Mouse (Mus musculus) cerebellum, postnatal 25 days (tissue): ENCODE results near the gene Tex13c2.

Experiments
- DNase-seq, 2 experiments: peaks; one replicate each; pipeline ENCODE4 v3.0.0; 2021; ENCODE audit warnings: mixed read lengths in 2 of 2

The Tex13c2 gene

GRCm38 (mm10) chrX:42489446-42489845 is at the start of gene Tex13c2:
Gene Tex13c2 (plus strand): TSS chrX:42489691.
- DNase-seq: no peak

GRCm38 (mm10) chrX:42450305-42450704 is 39.2 kb upstream of the Tex13c2 start:
- DNase-seq: no peak

- no peak for DNase-seq
Measured at GRCm38 (mm10) chrX:42453001-42453400, 36.5 kb upstream of the Tex13c2 start.

GRCm38 (mm10) chrX:42454533-42454932 is 35.0 kb upstream of the Tex13c2 start:
- no peak for DNase-seq

- peak; percentile 53 to 60 for DNase-seq
Measured at GRCm38 (mm10) chrX:42490336-42490735, 845 bp downstream of the Tex13c2 start.

- no peak for DNase-seq
Measured at GRCm38 (mm10) chrX:42500538-42500937, 11.0 kb downstream of the Tex13c2 start.

- DNase-seq: no peak
Measured at GRCm38 (mm10) chrX:42502291-42503043, 13.0 kb downstream of the Tex13c2 start, which contains the start of gene Sh2d1a. Gene Sh2d1a (plus strand): TSS chrX:42502453.

GRCm38 (mm10) chrX:42511105-42511504 is 21.6 kb downstream of the Tex13c2 start:
- no peak for DNase-seq

GRCm38 (mm10) chrX:42512567-42512966 is 23.1 kb downstream of the Tex13c2 start:
- DNase-seq: no peak

GRCm38 (mm10) chrX:42522868-42523267 is 33.4 kb downstream of the Tex13c2 start:
- no peak for DNase-seq

GRCm38 (mm10) chrX:42530703-42531102 is 41.2 kb downstream of the Tex13c2 start:
- DNase-seq: no peak

- peak; percentile 70 to 76 for DNase-seq
Measured at GRCm38 (mm10) chrX:42540030-42540755, 50.7 kb downstream of the Tex13c2 start.

GRCm38 (mm10) chrX:42540756-42541053 is 51.2 kb downstream of the Tex13c2 start:
- DNase-seq: peak; percentile 81 to 86
